Mouse (Mus musculus) CH12.LX (cell line): ENCODE results near the gene Gm49416. TPM values are rescaled to one million over a fixed set of nuclear protein-coding genes. Genes with fewer than 3 reads are reported as not detected.

Source experiments
- DNase-seq: peaks from one replicate; pipeline ENCODE4 v3.0.0-alpha.2; 2013; ENCODE audit errors: extremely low read depth
- H3K27ac ChIP-seq: 2 replicates; pipeline ENCODE4 v1.5.1; 2012; ENCODE audit warnings: low read depth, mild to moderate bottlenecking, control low read depth, moderate library complexity; ENCODE audit not compliant: insufficient read depth
- H3K27me3 ChIP-seq: replicated peaks from 2 replicates; pipeline ENCODE3; 2012; ENCODE audit warnings: inconsistent platforms
- H3K36me3 ChIP-seq, 2 experiments: replicated peaks in 1 of 2; 2 replicates each; pipeline versions ENCODE3 to v1.6.1; 2012; ENCODE audit warnings: inconsistent platforms in 1 of 2, low read length in 1 of 2, mild to moderate bottlenecking in 1 of 2, mixed read lengths in 1 of 2, moderate library complexity in 1 of 2; ENCODE audit not compliant: control insufficient read depth in 1 of 2, insufficient read depth in 1 of 2
- H3K4me1 ChIP-seq, 2 experiments: 2 replicates each; pipeline ENCODE4 v1.6.1; 2012; ENCODE audit warnings: inconsistent platforms in 1 of 2, moderate library complexity in 1 of 2; ENCODE audit not compliant: insufficient read depth in 2 of 2, control insufficient read depth in 1 of 2
- H3K4me2 ChIP-seq: 2 replicates; pipeline ENCODE4 v1.6.1; 2012; ENCODE audit warnings: low read depth, mild to moderate bottlenecking, control low read depth; ENCODE audit not compliant: poor library complexity, insufficient read depth, severe bottlenecking
- H3K4me3 ChIP-seq, 3 experiments: fragments of 150-350 bp in 1 of 3; sonication (generic) in 1 of 3; replicated peaks in 1 of 3; 2 replicates each; pipeline versions ENCODE3 to v1.5.1; 2011 to 2012; ENCODE audit warnings: low read depth in 2 of 3, low read length in 2 of 3, mild to moderate bottlenecking in 2 of 3, moderate library complexity in 2 of 3, control low read depth in 1 of 3, improper control_type of control experiment in 1 of 3, inconsistent platforms in 1 of 3, mixed read lengths in 1 of 3; ENCODE audit not compliant: poor library complexity in 1 of 3
- H3K79me2 ChIP-seq: replicated peaks from 2 replicates; pipeline ENCODE4 v1.6.1; 2012; ENCODE audit warnings: mild to moderate bottlenecking, moderate library complexity; ENCODE audit not compliant: control insufficient read depth, poor library complexity, insufficient read depth, severe bottlenecking; ENCODE audit errors: extremely low read depth
- H3K9ac ChIP-seq: 2 replicates; pipeline ENCODE4 v1.6.1; 2012; ENCODE audit warnings: low read depth, mild to moderate bottlenecking, control low read depth, moderate library complexity; ENCODE audit not compliant: insufficient read depth
- H3K9me3 ChIP-seq: replicated peaks from 2 replicates; pipeline ENCODE3; 2012; ENCODE audit warnings: low read length, inconsistent platforms, mixed read lengths
- BHLHE40 ChIP-seq: IDR thresholded peaks from 2 replicates; pipeline ENCODE4 v1.6.1; 2011; ENCODE audit warnings: mild to moderate bottlenecking, low read depth, low read length, improper control_type of control experiment
- CHD1 ChIP-seq: IDR thresholded peaks from 2 replicates; pipeline ENCODE4 v1.6.1; 2012; ENCODE audit warnings: low read depth, low read length, improper control_type of control experiment, inconsistent platforms
- CTCF ChIP-seq, 2 experiments: IDR thresholded peaks in 1 of 2; conservative IDR thresholded peaks in 1 of 2; 2 replicates each; pipeline ENCODE4 v1.5.1; 2011 to 2012; ENCODE audit warnings: low read depth in 2 of 2, low read length in 2 of 2, improper control_type of control experiment in 1 of 2, inconsistent platforms in 1 of 2, mild to moderate bottlenecking in 1 of 2, moderate library complexity in 1 of 2
- E2F4 ChIP-seq: IDR thresholded peaks from 2 replicates; pipeline ENCODE4 v1.6.1; 2011; ENCODE audit warnings: low read depth, low read length, improper control_type of control experiment; ENCODE audit not compliant: insufficient replicate concordance
- GABPA ChIP-seq: IDR thresholded peaks from 2 replicates; pipeline ENCODE4 v1.6.1; 2012; ENCODE audit warnings: low read depth, low read length, improper control_type of control experiment, inconsistent platforms; ENCODE audit not compliant: insufficient replicate concordance
- HCFC1 ChIP-seq: IDR thresholded peaks from 2 replicates; pipeline ENCODE4 v1.6.1; 2012; ENCODE audit warnings: low read depth, mild to moderate bottlenecking, inconsistent platforms, low read length, improper control_type of control experiment
- IRF4 ChIP-seq: IDR thresholded peaks from 2 replicates; pipeline ENCODE4 v1.6.1; 2014; ENCODE audit warnings: low read depth, mild to moderate bottlenecking, inconsistent platforms, low read length, improper control_type of control experiment
- JUN ChIP-seq: IDR thresholded peaks from 2 replicates; pipeline ENCODE4 v1.6.1; 2011; ENCODE audit warnings: low read depth, mild to moderate bottlenecking, low read length, improper control_type of control experiment, moderate library complexity; ENCODE audit not compliant: insufficient read depth
- KAT2A ChIP-seq: IDR thresholded peaks from 2 replicates; pipeline ENCODE4 v1.6.1; 2012; ENCODE audit warnings: low read length, improper control_type of control experiment, inconsistent platforms; ENCODE audit not compliant: insufficient replicate concordance
- MAFK ChIP-seq: IDR thresholded peaks from 2 replicates; pipeline ENCODE4 v1.6.1; 2011; ENCODE audit warnings: low read length, improper control_type of control experiment; ENCODE audit not compliant: insufficient replicate concordance
- MAX ChIP-seq: IDR thresholded peaks from 2 replicates; pipeline ENCODE4 v1.6.1; 2011; ENCODE audit warnings: low read length, improper control_type of control experiment
- MAZ ChIP-seq: IDR thresholded peaks from 2 replicates; pipeline ENCODE4 v1.6.1; 2012; ENCODE audit warnings: low read depth, mild to moderate bottlenecking, inconsistent platforms, low read length, improper control_type of control experiment, moderate library complexity
- MXI1 ChIP-seq: IDR thresholded peaks from 2 replicates; pipeline ENCODE4 v1.6.1; 2011; ENCODE audit warnings: mild to moderate bottlenecking, low read depth, low read length, improper control_type of control experiment
- MYC ChIP-seq: IDR thresholded peaks from 2 replicates; pipeline ENCODE4 v1.6.1; 2011; ENCODE audit warnings: low read depth, mild to moderate bottlenecking, improper control_type of control experiment, low read length
- NRF1 ChIP-seq: IDR thresholded peaks from 2 replicates; pipeline ENCODE4 v1.6.1; 2014; ENCODE audit warnings: low read depth, mild to moderate bottlenecking, inconsistent platforms, low read length, improper control_type of control experiment, moderate library complexity
- RAD21 ChIP-seq: IDR thresholded peaks from 2 replicates; pipeline ENCODE4 v1.6.1; 2011; ENCODE audit warnings: low read depth, mild to moderate bottlenecking, low read length, improper control_type of control experiment, moderate library complexity
- SIN3A ChIP-seq: IDR thresholded peaks from 2 replicates; pipeline ENCODE4 v1.6.1; 2012; ENCODE audit warnings: low read length, improper control_type of control experiment, inconsistent platforms
- SMC3 ChIP-seq: IDR thresholded peaks from 2 replicates; pipeline ENCODE4 v1.6.1; 2011; ENCODE audit warnings: low read depth, low read length, improper control_type of control experiment
- USF1 ChIP-seq: IDR thresholded peaks from 2 replicates; pipeline ENCODE4 v1.6.1; 2014; ENCODE audit warnings: low read depth, mild to moderate bottlenecking, inconsistent platforms, low read length, improper control_type of control experiment
- ZMIZ1 ChIP-seq: IDR thresholded peaks from 2 replicates; pipeline ENCODE4 v1.6.1; 2012; ENCODE audit warnings: low read depth, mild to moderate bottlenecking, inconsistent platforms, low read length, improper control_type of control experiment
- dilution Hi-C: fragments of 300-500 bp; cut with MboI; formaldehyde crosslinking; loops from 2 replicates; pipeline ENCODE4 v1.14.3; 2020; ENCODE audit warnings: low sequenced_read_pairs; ENCODE audit not compliant: extremely low pct_unique_long_range_greater_than_20kb, extremely low pct_ligation_motif_present
- in situ Hi-C: fragments of 300-500 bp; cut with MboI; formaldehyde crosslinking; loops from 3 replicates; pipeline ENCODE4 v1.14.3; 2019; ENCODE audit warnings: low sequenced_read_pairs, low pct_ligation_motif_present, low pct_unique_long_range_greater_than_20kb, mixed read lengths
- polyA plus RNA-seq: library from polyadenylated mRNA; unstranded; fragments of >175 nt; gene quantifications from 2 replicates; pipeline ENCODE4 v1.2.1, GENCODE M21; 2012; ENCODE audit warnings: low read depth; ENCODE audit not compliant: insufficient read length
- total RNA-seq, 2 experiments: library from RNA; depleted of rRNA; stranded (reverse); fragments of 300-350 nt in 1 of 2; fragments of >200 nt in 1 of 2; gene quantifications; 2 replicates each; pipeline ENCODE4 v1.2.3; 2012 to 2014

Gene Gm49416
- total and polyA plus RNA-seq, 3 experiments = 11.1 TPM; not detected in 2

DNA sequence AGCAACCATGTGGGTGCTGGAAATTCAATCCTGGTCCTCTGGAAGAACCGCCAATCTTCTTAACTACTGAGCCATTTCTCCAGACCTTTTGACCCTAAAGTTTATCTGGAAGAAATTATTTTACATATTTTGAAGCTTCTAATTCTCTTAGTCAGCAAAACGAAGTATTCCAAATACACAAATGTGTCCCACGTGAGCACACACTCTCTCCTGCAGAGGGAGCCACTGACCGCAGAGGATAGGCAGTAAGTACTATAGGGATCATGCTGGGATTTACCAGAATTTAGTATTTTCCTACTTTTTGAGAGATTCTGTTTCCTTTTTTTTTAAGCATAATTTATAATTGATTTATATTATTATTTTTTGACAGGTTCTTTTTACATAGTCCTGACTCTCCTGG, 31.0 kb upstream of the Gm49416 start:
- Histone ChIP-seq H3K36me3 (no peaks in the 10 kb centered on the region), H3K9ac (no peak overlapping the region)
- dilution Hi-C loops = no loop called here
- DNase-seq = no peak
- TF ChIP-seq MAX (0 out of 2 replicates have a peak, but pooled peaks have one; percentile 23), SMC3 (peak; percentile 49), RAD21 (peak; percentile 67), SIN3A (0 out of 2 replicates have a peak, but pooled peaks have one; percentile 28), IRF4 (no peak), KAT2A (no peak), USF1 (peak; percentile 25; the same call in 1 of the 2 replicates), CTCF (conservative IDR thresholded peaks at IDR 0.05 in 1 of 2, IDR thresholded peaks at IDR 0.05 in 1 of 2; ENCODE audit: low read depth in 2 of 2, low read length in 2 of 2) (peak; percentile 34 to 73; a peak in 3 of 4 replicates), MAFK (peak; percentile 98), E2F4 (no peak), MYC (peak; percentile 79), HCFC1 (no peak), BHLHE40 (peak; percentile 62), NRF1 (no peak), MXI1 (no peak)
- TF ChIP-seq, all 38 proteins: peak for 9
- no peaks in the 10 kb centered on the region for H3K9me3 ChIP-seq
- H3K79me2 ChIP-seq = no peaks in the 10 kb centered on the region
- no peak overlapping the region for H3K4me2 ChIP-seq
- no peaks in the 10 kb centered on the region; a peak in 1 of 4 replicates for H3K4me1 ChIP-seq
- no peak overlapping the region for H3K4me3 ChIP-seq
- H3K27ac ChIP-seq = no peak overlapping the region
- no peaks in the 10 kb centered on the region for H3K27me3 ChIP-seq
- in situ Hi-C loops = loop anchor here (5.0 kb wide), 1 partner anchor 245 kb away; no protein-coding TSS in a partner anchor

DNA sequence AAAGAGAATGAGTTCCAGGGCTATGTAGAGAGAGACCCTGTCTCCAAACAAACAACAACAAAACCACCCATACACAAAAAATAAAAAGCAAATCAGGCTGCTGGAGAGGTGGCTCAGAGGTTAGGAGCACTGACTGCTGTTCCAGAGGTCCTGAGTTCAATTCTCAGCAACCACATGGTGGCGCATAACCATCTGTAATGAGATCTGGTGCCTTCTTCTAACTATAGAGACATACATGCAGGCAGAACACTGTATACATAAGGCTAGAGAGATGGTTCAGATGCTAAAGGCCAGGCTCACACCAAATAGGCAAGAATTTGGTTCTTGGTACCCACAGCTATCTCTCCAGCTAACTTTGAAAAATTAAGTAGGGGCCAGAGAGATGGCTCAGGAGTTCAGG, 29.7 kb upstream of the Gm49416 start:
- H3K27me3 ChIP-seq = no peaks in the 10 kb centered on the region
- no peak overlapping the region for H3K4me3 ChIP-seq
- no peak overlapping the region for H3K9ac ChIP-seq
- H3K4me2 ChIP-seq = no peak overlapping the region
- no peaks in the 10 kb centered on the region for H3K36me3 ChIP-seq
- H3K79me2 ChIP-seq = no peaks in the 10 kb centered on the region
- H3K9me3 ChIP-seq = no peaks in the 10 kb centered on the region
- H3K4me1 ChIP-seq = no peaks in the 10 kb centered on the region; a peak in 1 of 4 replicates
- TF ChIP-seq NRF1 (no peak), JUN (no peak), MAZ (no peak), SMC3 (peak; percentile 78), RAD21 (peak; percentile 65), KAT2A (no peak), GABPA (no peak), CTCF (conservative IDR thresholded peaks at IDR 0.05 in 1 of 2, IDR thresholded peaks at IDR 0.05 in 1 of 2; ENCODE audit: low read depth in 2 of 2, low read length in 2 of 2) (peak; percentile 10 to 74; a peak in 2 of 4 replicates), CHD1 (no peak), ZMIZ1 (no peak)
- DNase-seq = no peak
- in situ Hi-C loops = loop anchor here (5.0 kb wide), 1 partner anchor 243 kb away; no protein-coding TSS in a partner anchor
- no peak overlapping the region for H3K27ac ChIP-seq
- dilution Hi-C loops = no loop called here
